Mouse (Mus musculus): ENCODE measurements around the gene Pdxk.

GRCm38 (mm10) chr10:78458348-78459111, 6.2 kb downstream of the Pdxk start:
- TF ChIP-seq CTCF (IDR thresholded peaks at IDR 0.05; ENCODE audit: low read depth, low read length) (no peak), POLR2A (IDR thresholded peaks at IDR 0.05; ENCODE audit: insufficient read depth, low read length) (no peak), EP300 (IDR thresholded peaks at IDR 0.05; ENCODE audit: insufficient read depth, low read depth, low read length) (no peak)
